Mouse (Mus musculus) olfactory bulb, adult 2 months (tissue): Measurements from ENCODE around the gene Hdgfl2. TPM values are rescaled to one million over a fixed set of nuclear protein-coding genes. Genes with fewer than 3 reads are reported as not detected.

ENCODE experiments used
- H3K27ac ChIP-seq: fragments of 200-500 bp; 2 replicates; pipeline ENCODE4 v1.5.1; 2012; ENCODE audit warnings: low read depth, low read length; ENCODE audit not compliant: insufficient read depth
- H3K4me1 ChIP-seq: fragments of 200-500 bp; 2 replicates; pipeline ENCODE4 v1.6.1; 2012; ENCODE audit warnings: low read length; ENCODE audit not compliant: control insufficient read depth, insufficient read depth
- H3K4me3 ChIP-seq: fragments of 200-500 bp; 2 replicates; pipeline ENCODE4 v1.5.1; 2012; ENCODE audit warnings: mild to moderate bottlenecking, low read depth, low read length, moderate library complexity; ENCODE audit not compliant: insufficient read depth
- CTCF ChIP-seq: fragments of 200-500 bp; IDR thresholded peaks from 2 replicates; pipeline ENCODE4 v1.5.1; 2012; ENCODE audit warnings: low read depth, mild to moderate bottlenecking, low read length, moderate library complexity; ENCODE audit not compliant: insufficient read depth
- POLR2A ChIP-seq: fragments of 200-500 bp; IDR thresholded peaks from 2 replicates; pipeline ENCODE4 v1.6.1; 2012; ENCODE audit warnings: mild to moderate bottlenecking, low read depth, low read length, moderate library complexity; ENCODE audit not compliant: insufficient read depth
- WGBS: fragments of 180-500 bp; shearing (Covaris S2); methylation state at CpG from one replicate; pipeline ENCODE4 v1.1.7; 2018; 5-methylcytosine and 5-hydroxymethylcytosine counted together
- polyA plus RNA-seq: library from polyadenylated mRNA; stranded (reverse); fragments of >200 nt; gene quantifications from 2 replicates; pipeline ENCODE4 v1.2.4, GENCODE M21; 2012; ENCODE audit warnings: low replicate concordance; ENCODE audit not compliant: missing spikeins, insufficient read depth, insufficient read length

Gene Hdgfl2
- polyA plus RNA-seq, 1 experiment, result 483 TPM

DNA sequence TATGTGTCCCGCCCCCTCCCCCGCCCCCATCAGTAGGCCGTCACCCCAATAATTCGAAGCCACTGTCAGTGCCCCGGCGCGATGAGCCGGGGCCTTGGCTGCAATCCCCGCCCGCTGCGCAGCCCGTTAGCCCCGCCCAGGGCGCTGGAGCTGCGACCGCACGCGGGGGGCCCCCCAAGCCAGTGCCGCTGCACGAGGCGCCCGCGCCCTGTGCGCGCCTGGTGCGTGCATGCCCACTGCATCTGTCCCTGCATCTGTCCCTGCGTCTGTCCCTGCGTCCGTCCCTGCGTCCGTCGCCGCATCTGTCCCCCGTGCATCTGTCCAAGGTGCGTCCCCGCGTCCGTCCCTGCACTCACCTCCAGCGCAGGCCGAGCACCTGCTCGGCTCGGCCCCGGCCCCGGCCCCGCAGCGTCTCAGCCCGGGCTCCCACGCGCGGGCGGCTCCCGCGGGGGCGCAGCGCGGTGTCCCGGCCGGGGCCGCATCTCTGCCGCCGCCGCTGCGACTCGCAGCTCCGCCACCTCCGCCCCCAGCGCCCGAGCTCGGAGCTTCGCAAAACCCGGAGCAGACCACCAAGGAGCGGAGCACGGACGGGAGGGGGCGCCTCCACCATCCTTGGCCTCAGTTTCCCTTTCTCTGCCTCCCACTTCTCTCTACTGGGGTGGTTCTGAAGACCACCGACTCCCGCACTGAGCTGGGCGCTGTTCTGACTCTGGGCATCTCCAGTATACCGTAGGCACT lies 60.6 kb downstream of the Hdgfl2 start, which contains the start of gene Sema6b:
Sema6b (minus strand) TSS at position 486 of the 738 bp plus-strand sequence.
- TF ChIP-seq CTCF (no peak), POLR2A (peak; percentile 48; the same call in 1 of the 2 replicates)
- H3K27ac ChIP-seq, result peak within 1 kb of the TSS; percentile 85
- 2% methylated on average over 78 of the region's 79 CpGs for WGBS
- H3K4me1 ChIP-seq, result peaks cover 44% of the 10 kb centered on the region
- peak within 1 kb of the TSS; percentile 86 for H3K4me3 ChIP-seq

GRCm38 (mm10) chr17:56141702-56142605 lies 62.5 kb downstream of the Hdgfl2 start:
- no peak for TF ChIP-seq CTCF
- peak; percentile 41; the same call in 1 of the 2 replicates for TF ChIP-seq POLR2A
- Histone ChIP-seq H3K27ac (no peak overlapping the region), H3K4me3 (peak overlapping the region; percentile 63), H3K4me1 (peaks cover 49% of the 10 kb centered on the region)
- WGBS, result 1% methylated on average over 39 of the region's 47 CpGs

- H3K27ac ChIP-seq, result no peak overlapping the region
- H3K4me3 ChIP-seq, result no peak overlapping the region
- peaks cover 36% of the 10 kb centered on the region for H3K4me1 ChIP-seq
- TF ChIP-seq POLR2A (no peak), CTCF (no peak)
- WGBS, result 84% methylated on average over 9 of the region's 9 CpGs
Measured at GRCm38 (mm10) chr17:56144546-56144945, 65.1 kb downstream of the Hdgfl2 start.

DNA sequence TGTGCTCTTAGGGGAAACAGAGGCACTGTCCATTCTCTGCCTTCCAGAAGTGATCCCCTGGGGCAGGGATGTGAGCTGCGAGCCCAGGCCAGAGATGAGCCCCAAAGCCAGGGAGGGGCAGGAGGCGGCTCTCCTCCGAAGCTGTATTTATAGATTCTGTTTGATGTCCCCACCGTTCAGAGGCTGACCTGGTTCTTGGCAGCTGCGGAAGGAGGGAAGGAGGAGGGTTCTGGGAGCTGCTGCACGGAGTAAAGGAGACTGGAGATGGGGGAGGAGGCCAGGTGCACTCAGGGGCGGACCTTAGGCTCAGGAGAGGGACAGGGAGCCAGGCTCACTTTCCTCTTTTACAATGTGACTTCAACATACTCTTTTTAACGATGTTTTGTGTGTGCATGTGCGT lies 66.7 kb downstream of the Hdgfl2 start:
- peaks cover 32% of the 10 kb centered on the region for H3K4me1 ChIP-seq
- no peak overlapping the region for H3K4me3 ChIP-seq
- TF ChIP-seq CTCF, result no peak
- no peak for TF ChIP-seq POLR2A
- H3K27ac ChIP-seq, result no peak overlapping the region
- 30% methylated on average over 9 of the region's 9 CpGs for WGBS

DNA sequence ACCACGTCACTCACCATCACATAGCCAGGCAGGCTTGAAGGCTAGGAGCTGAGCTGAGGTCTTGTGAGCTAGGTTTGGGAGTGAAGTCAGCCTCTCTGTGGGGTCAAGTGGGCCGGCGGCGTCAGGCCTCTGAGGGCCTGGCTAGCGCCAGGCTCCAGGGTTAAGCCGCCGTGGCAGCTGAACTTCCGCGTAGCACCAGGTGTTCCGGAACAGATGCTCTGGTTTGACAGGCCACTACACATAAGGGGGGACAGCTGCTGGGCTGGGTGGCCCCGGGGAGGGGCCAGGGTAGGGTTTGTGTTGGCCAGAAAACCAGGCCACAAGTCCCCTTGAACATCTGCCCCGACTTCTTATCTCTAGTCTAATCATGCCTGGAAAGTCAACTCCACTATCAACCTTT lies 68.0 kb downstream of the Hdgfl2 start:
- WGBS, result 87% methylated on average over 12 of the region's 12 CpGs
- peaks cover 19% of the 10 kb centered on the region for H3K4me1 ChIP-seq
- TF ChIP-seq CTCF (no peak), POLR2A (no peak)
- no peak overlapping the region for H3K27ac ChIP-seq
- no peak overlapping the region for H3K4me3 ChIP-seq

DNA sequence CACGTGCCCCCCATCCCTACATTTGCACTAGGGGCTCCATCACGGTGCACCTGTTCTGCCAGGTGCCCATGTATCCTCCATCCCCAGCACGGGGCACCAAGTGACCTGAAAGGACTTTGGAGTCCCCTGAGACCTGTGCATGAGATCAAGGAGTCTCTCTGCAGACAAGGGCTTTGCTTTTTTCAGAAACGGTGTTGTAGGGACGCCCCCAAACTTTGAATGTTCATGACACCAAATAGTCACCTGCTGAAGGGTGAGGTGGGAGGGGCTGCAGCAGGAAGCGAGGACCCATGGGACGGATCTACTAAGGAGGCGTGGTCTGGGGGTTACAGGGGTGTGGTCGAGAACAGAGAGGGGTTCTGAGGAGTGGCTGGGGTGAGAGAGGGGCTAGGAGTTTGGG lies 68.8 kb downstream of the Hdgfl2 start:
- Histone ChIP-seq H3K4me1 (peaks cover 18% of the 10 kb centered on the region), H3K4me3 (no peak overlapping the region), H3K27ac (no peak overlapping the region)
- TF ChIP-seq POLR2A (no peak), CTCF (no peak)
- WGBS, result 31% methylated on average over 9 of the region's 9 CpGs

DNA sequence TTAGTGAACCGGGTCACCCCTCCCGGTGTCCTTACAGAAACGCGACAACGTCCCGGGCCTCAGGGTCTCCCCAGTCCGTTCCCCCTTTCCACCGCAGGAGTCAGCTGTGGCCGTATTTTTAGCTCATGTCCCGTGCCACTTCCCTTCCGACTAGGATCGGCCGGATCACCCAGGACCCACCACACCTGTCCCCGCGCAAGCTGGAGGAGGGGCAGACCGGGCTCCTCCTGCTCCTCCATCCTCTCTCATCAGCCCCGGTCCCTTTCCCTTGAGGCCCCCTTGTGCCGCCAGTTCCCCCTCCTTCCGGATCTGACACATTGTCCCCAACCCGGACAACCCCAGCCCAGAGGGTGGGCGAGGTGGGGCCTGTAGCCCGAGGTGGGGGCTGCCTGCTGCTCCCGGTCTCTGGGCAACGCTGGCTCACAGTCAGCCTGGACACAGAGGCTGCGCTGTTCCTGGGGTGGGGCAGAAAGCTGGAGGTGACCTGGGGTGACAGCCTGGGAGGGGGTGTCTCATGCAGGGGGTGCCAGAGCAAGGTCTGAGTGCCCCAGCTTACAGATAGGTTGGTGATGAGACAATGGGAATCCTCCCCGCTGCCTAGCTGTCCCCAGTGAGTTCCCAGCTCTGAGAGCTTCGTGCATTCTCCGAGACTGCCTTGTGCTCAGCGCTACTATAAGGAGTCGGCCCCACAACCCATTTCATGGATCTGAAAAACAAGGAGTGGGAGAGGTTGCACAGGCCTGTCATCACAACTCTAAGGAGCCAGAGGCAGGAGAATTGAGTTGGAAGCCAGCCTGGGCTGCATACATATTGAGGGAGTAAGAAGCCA lies 69.6 kb downstream of the Hdgfl2 start:
- 5% methylated on average over 30 of the region's 30 CpGs for WGBS

DNA sequence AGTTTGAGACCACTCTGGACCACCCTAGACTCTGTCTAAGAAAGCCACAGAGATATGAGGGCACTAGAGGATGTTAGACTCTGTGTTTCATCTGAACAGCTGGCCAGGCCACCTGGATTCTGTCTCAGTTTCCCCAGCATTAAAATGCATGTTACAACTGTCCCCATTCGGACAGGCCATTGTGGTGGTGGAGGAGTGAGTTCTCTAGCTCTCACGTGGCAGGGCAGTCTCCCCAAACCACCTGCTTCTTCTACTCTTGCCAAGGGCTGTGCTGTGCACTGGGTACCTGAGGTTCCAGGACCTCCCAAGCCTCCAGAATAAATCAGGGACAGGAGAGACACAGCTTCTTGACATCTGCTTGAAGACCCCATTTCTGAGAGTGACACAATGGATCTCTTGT lies 70.5 kb downstream of the Hdgfl2 start:
- Histone ChIP-seq H3K27ac (no peak overlapping the region), H3K4me1 (peaks cover 18% of the 10 kb centered on the region), H3K4me3 (no peak overlapping the region)
- 69% methylated on average over 2 of the region's 2 CpGs for WGBS
- TF ChIP-seq POLR2A (no peak), CTCF (no peak)

More for the DNA sequence above, 69.6 kb downstream of the Hdgfl2 start:
- no peak overlapping the region for H3K27ac ChIP-seq
- peaks cover 18% of the 10 kb centered on the region for H3K4me1 ChIP-seq
- TF ChIP-seq POLR2A, result no peak
- no peak for TF ChIP-seq CTCF
- H3K4me3 ChIP-seq, result peak overlapping the region; percentile 25; the same call in 1 of the 2 replicates

Other genes with a start within 250 kb of the Hdgfl2 start
- gene Zfp119a, start 200.7 kb upstream of the Hdgfl2 start, polyA plus RNA-seq, result not detected in 2 replicates
- not detected in 2 replicates for gene Zfp959, start 187.5 kb upstream of the Hdgfl2 start, polyA plus RNA-seq
- not detected in 2 replicates for gene Zfp119b, start 130.1 kb upstream of the Hdgfl2 start, polyA plus RNA-seq
- gene Ebi3, start 127.0 kb upstream of the Hdgfl2 start, polyA plus RNA-seq, result not detected in 2 replicates
- not detected in 2 replicates for gene Yju2, start 120.5 kb upstream of the Hdgfl2 start, polyA plus RNA-seq
- gene Shd, start 109.2 kb upstream of the Hdgfl2 start, polyA plus RNA-seq, result not detected in 2 replicates
- not detected in 2 replicates for gene Fsd1, start 93.1 kb upstream of the Hdgfl2 start, polyA plus RNA-seq
- not detected in 2 replicates for gene Stap2, start 74.0 kb upstream of the Hdgfl2 start, polyA plus RNA-seq
- gene Mpnd, start 73.9 kb upstream of the Hdgfl2 start, polyA plus RNA-seq, result not detected in 2 replicates
- gene Sh3gl1, start 43.0 kb upstream of the Hdgfl2 start, polyA plus RNA-seq, result not detected in 2 replicates
- not detected in 2 replicates for gene Chaf1a, start 39.2 kb upstream of the Hdgfl2 start, polyA plus RNA-seq
- not detected in 2 replicates for gene Ubxn6, start 4.6 kb upstream of the Hdgfl2 start, polyA plus RNA-seq
- gene Plin4, start 30.2 kb downstream of the Hdgfl2 start, polyA plus RNA-seq, result not detected in 2 replicates
- not detected in 2 replicates for gene Plin5, start 38.0 kb downstream of the Hdgfl2 start, polyA plus RNA-seq
- gene Lrg1, start 42.4 kb downstream of the Hdgfl2 start, polyA plus RNA-seq, result not detected in 2 replicates
- not detected in 2 replicates for gene Sema6b, start 60.7 kb downstream of the Hdgfl2 start, polyA plus RNA-seq
- not detected in 2 replicates for gene Tnfaip8l1, start 82.8 kb downstream of the Hdgfl2 start, polyA plus RNA-seq
- not detected in 2 replicates for gene Mydgf, start 104.3 kb downstream of the Hdgfl2 start, polyA plus RNA-seq
- not detected in 2 replicates for gene Dpp9, start 139.3 kb downstream of the Hdgfl2 start, polyA plus RNA-seq
- gene Fem1a, start 177.2 kb downstream of the Hdgfl2 start, polyA plus RNA-seq, result not detected in 2 replicates
- not detected in 2 replicates for gene Ticam1, start 197.2 kb downstream of the Hdgfl2 start, polyA plus RNA-seq
- gene Plin3, start 213.2 kb downstream of the Hdgfl2 start, polyA plus RNA-seq, result not detected in 2 replicates
- not detected in 2 replicates for gene Arrdc5, start 220.7 kb downstream of the Hdgfl2 start, polyA plus RNA-seq
- gene Uhrf1, start 223.7 kb downstream of the Hdgfl2 start, polyA plus RNA-seq, result not detected in 2 replicates
- not detected in 2 replicates for gene Kdm4b, start 246.4 kb downstream of the Hdgfl2 start, polyA plus RNA-seq